14 mouse cellular contexts compared by ENCODE assay signal in the genomic region with DNA sequence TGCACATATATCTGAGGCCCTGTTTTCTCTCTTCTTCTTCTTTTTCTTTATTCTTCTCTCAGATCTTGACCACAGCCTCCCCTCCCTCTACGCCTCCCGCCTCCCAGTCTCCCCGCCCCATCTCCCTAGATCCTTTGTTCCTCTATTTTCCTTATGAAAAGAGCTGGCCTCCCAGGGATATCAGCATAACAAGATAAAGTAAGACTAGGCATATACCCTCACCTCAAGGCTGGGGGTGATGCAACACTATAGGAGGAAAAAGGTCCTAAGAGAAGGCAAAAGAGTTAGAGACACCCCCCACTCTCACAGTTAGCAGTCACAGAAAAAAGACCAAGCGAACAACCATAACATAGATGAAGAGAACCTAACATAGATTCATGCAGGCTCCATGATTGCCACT.
"Had no signal": no experiment of that assay in that cellular context is flagged by ENCODE, and none has a peak within 500 bp of the region (broad histone marks: within the 10 kb centered on the region; RNA-seq: fewer than 3 reads in every experiment).

No protein-coding gene starts in this region.

- DNase-seq: gastrocnemius, postnatal 14 days; gastrocnemius, postnatal 36 days; heart, adult 11 months; heart, adult 2 months; heart, postnatal 14 days; heart, postnatal 36 days; kidney, adult 11 months; kidney, adult 2 months; kidney, adult 9 months; kidney, postnatal 14 days; kidney, postnatal 36 days; layer of hippocampus, adult 9-11 months; layer of hippocampus, postnatal 36 days; left cerebral cortex, postnatal 4 days had no signal
